Mouse (Mus musculus) midbrain, embryonic 11.5 days (tissue): Measurements from ENCODE around the gene Vps26b. TPM values are rescaled to one million over a fixed set of nuclear protein-coding genes. Genes with fewer than 3 reads are reported as not detected.

Experiments
- ATAC-seq: fragments of 200-750 bp; cut with Nextera tagmentation; 2 replicates; pipeline ENCODE4 v1.8.0; 2017; ENCODE audit warnings: moderate TSS enrichment, moderate library complexity; ENCODE audit not compliant: low FRiP score
- DNase-seq: peaks from one replicate; pipeline ENCODE4 v3.0.0; 2015; ENCODE audit warnings: low spot score; ENCODE audit errors: missing footprints
- H3K27ac ChIP-seq: fragments of 300-500 bp; sonication (generic); 2 replicates; pipeline ENCODE4 v1.5.1; 2014; ENCODE audit warnings: low read depth, low read length
- H3K27me3 ChIP-seq: fragments of 300-500 bp; sonication (generic); 2 replicates; pipeline ENCODE4 v1.6.1; 2014; ENCODE audit warnings: mild to moderate bottlenecking, low read length, moderate library complexity, mixed read lengths; ENCODE audit not compliant: control insufficient read depth, insufficient read depth
- H3K36me3 ChIP-seq: fragments of 300-500 bp; sonication (generic); 2 replicates; pipeline ENCODE4 v1.6.1; 2014; ENCODE audit warnings: mild to moderate bottlenecking, low read length, moderate library complexity, mixed read lengths; ENCODE audit not compliant: control insufficient read depth, insufficient read depth
- H3K4me1 ChIP-seq: fragments of 300-500 bp; sonication (generic); 2 replicates; pipeline ENCODE4 v1.6.1; 2014; ENCODE audit warnings: low read length; ENCODE audit not compliant: control insufficient read depth, insufficient read depth
- H3K4me2 ChIP-seq: fragments of 300-500 bp; sonication (generic); 2 replicates; pipeline ENCODE4 v1.6.1; 2014; ENCODE audit warnings: mild to moderate bottlenecking, moderate library complexity
- H3K4me3 ChIP-seq: fragments of 300-500 bp; sonication (generic); 2 replicates; pipeline ENCODE4 v1.5.1; 2014; ENCODE audit warnings: low read depth, low read length
- H3K9ac ChIP-seq: fragments of 300-500 bp; sonication (generic); 2 replicates; pipeline ENCODE4 v1.6.1; 2014; ENCODE audit warnings: low read length
- H3K9me3 ChIP-seq: fragments of 300-500 bp; sonication (generic); 2 replicates; pipeline ENCODE4 v1.6.1; 2016; ENCODE audit warnings: low read length; ENCODE audit not compliant: control insufficient read depth
- WGBS: fragments of 180-500 bp; shearing (Covaris S2); extraction: QIAGEN DNeasy Blood & Tissue Kit; methylation state at CpG from one replicate; pipeline ENCODE4 v1.1.7; 2014; 5-methylcytosine and 5-hydroxymethylcytosine counted together
- polyA plus RNA-seq: library from polyadenylated mRNA; unstranded; fragments of >200 nt; fragmentation: Nextera tagmentation; extraction: Ambion mirVana; gene quantifications from 2 replicates; pipeline ENCODE4 v1.2.1, GENCODE M21; 2014

Gene Vps26b
- polyA plus RNA-seq, 1 experiment from 2014 or later: 53.1 TPM

DNA sequence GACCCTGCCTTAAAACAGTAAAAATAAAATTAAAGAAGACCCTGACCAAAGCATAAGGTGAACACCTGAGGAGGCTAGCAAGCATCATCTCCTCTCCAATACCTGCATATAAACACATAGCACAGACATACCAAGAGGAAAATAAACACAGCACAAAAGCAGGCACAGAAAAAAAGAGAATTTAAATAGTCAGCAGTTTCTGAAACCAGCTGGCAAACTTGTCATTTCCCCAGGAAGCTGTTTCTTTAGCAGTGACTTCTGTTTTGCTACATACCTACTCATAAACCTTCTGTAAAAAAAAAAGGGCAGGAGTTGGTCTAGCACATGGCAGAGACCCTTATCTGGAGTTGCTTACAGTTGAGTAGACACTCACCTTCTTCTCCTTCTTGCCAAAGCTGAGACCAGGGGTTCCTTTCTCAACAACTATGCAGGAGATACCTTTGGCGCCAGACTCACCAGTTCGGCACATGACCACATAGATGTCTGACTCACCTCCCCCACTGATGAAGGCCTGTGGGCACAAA lies 44.7 kb downstream of the Vps26b start:
- H3K27me3 ChIP-seq: no peaks in the 10 kb centered on the region
- peaks cover 7% of the 10 kb centered on the region; the same call in 1 of the 2 replicates for H3K36me3 ChIP-seq
- no peak overlapping the region for H3K4me2 ChIP-seq
- H3K4me1 ChIP-seq: no peaks in the 10 kb centered on the region
- no peaks in the 10 kb centered on the region for H3K9me3 ChIP-seq
- no peak overlapping the region for H3K4me3 ChIP-seq
- 93% methylated on average over 2 of the region's 2 CpGs for WGBS
- ATAC-seq (no peak), DNase-seq (no peak)
- no peak overlapping the region for H3K9ac ChIP-seq
- no peak overlapping the region for H3K27ac ChIP-seq

DNA sequence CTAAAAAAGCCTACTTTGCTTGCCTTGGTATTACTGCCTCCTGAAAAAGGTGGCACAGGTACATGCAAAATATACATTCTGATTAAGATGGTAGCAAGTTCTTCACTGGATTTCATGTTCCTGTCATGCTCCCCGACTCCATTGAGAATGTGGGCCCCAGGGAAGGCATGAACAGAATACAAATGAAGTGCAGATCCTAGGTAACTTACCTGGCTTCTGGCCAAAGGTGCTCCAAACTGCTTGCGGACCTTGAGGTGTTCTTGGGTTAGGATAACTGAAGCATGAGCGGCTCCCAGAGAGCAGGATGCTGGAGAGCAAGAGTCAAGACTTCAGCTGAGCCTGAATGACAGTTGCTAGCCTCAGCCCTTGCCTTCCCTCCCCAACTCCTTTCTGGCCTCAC lies 51.1 kb downstream of the Vps26b start:
- 92% methylated on average over 3 of the region's 3 CpGs for WGBS
- ATAC-seq (no peak), DNase-seq (no peak)
- Histone ChIP-seq H3K4me2 (no peak overlapping the region), H3K36me3 (peaks cover 12% of the 10 kb centered on the region), H3K4me1 (no peaks in the 10 kb centered on the region), H3K9me3 (no peaks in the 10 kb centered on the region), H3K27me3 (no peaks in the 10 kb centered on the region), H3K27ac (no peak overlapping the region), H3K9ac (no peak overlapping the region), H3K4me3 (no peak overlapping the region)

DNA sequence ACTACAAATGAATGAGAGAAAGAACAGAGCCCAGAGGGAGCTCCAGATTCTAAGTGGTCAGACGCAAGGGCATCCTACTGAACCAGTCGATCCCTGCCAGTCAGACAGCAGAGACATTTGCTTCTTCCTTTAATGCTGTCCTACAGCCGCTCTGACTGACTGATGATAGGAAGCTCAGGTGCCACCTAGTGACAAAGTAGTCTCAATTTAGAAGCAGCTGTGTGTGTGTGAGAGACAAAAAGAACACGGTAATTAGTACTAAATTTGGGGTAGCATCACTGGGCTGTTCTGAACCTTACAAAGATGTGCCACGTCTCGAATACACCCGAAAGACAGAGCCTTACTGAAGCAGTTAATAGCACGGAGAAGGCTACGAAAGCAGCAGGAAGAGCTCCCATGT lies 52.1 kb downstream of the Vps26b start:
- no peak for DNase-seq
- H3K4me3 ChIP-seq: no peak overlapping the region
- no peak for ATAC-seq
- H3K9me3 ChIP-seq: no peaks in the 10 kb centered on the region
- H3K27ac ChIP-seq: no peak overlapping the region
- no peak overlapping the region for H3K4me2 ChIP-seq
- no peaks in the 10 kb centered on the region for H3K4me1 ChIP-seq
- H3K36me3 ChIP-seq: peaks cover 12% of the 10 kb centered on the region
- no peaks in the 10 kb centered on the region for H3K27me3 ChIP-seq
- WGBS: 86% methylated on average over 9 of the region's 9 CpGs
- H3K9ac ChIP-seq: no peak overlapping the region

Other genes starting within 250 kb of the Vps26b start
- 4.5 and 5.2 TPM in 2 replicates for gene Glb1l2, start 223.6 kb downstream of the Vps26b start, polyA plus RNA-seq
- gene Glb1l3, start 169.2 kb downstream of the Vps26b start, polyA plus RNA-seq: not detected in 2 replicates
- not detected in 2 replicates for gene Gm1110, start 107.0 kb downstream of the Vps26b start, polyA plus RNA-seq
- gene Acad8, start 30.5 kb downstream of the Vps26b start, polyA plus RNA-seq: 36.0 and 40.4 TPM in 2 replicates
- 157 and 173 TPM in 2 replicates for gene Thyn1, start 30.4 kb downstream of the Vps26b start, polyA plus RNA-seq
- gene Ncapd3, start 110 bp upstream of the Vps26b start, polyA plus RNA-seq: 39.8 and 43.3 TPM in 2 replicates
- 170 and 171 TPM in 2 replicates for gene Jam3, start 125.4 kb upstream of the Vps26b start, polyA plus RNA-seq